Mouse (Mus musculus) limb, embryonic 10.5 days (tissue): ENCODE results near the gene Slc5a11. TPM values are rescaled to one million over a fixed set of nuclear protein-coding genes. Genes with fewer than 3 reads are reported as not detected.
A peak's percentile ranks its signal among the peaks of the same experiment; 100 is the strongest.

Experiments
- DNase-seq: peaks from one replicate; pipeline ENCODE4 v3.0.0-alpha.2; 2017; ENCODE audit warnings: low spot score
- H3K27ac ChIP-seq: fragments of 300-500 bp; sonication (generic); 2 replicates; pipeline ENCODE4 v1.5.1; 2016; ENCODE audit warnings: mild to moderate bottlenecking
- H3K27me3 ChIP-seq: fragments of 300-500 bp; sonication (generic); 2 replicates; pipeline ENCODE4 v1.6.1; 2016; ENCODE audit warnings: low read depth, mild to moderate bottlenecking; ENCODE audit not compliant: poor library complexity, severe bottlenecking
- H3K36me3 ChIP-seq: fragments of 300-500 bp; sonication (generic); 2 replicates; pipeline ENCODE4 v1.6.1; 2016; ENCODE audit warnings: mild to moderate bottlenecking, moderate library complexity
- H3K4me1 ChIP-seq: fragments of 300-500 bp; sonication (generic); 2 replicates; pipeline ENCODE4 v1.6.1; 2016
- H3K4me3 ChIP-seq: fragments of 300-500 bp; sonication (generic); 2 replicates; pipeline ENCODE4 v1.5.1; 2016; ENCODE audit warnings: mild to moderate bottlenecking, moderate library complexity
- H3K9me3 ChIP-seq: fragments of 300-500 bp; sonication (generic); replicated peaks from 2 replicates; pipeline ENCODE4 v1.6.1; 2016; ENCODE audit warnings: mild to moderate bottlenecking
- WGBS: fragments of 180-500 bp; shearing (Covaris S2); methylation state at CpG from one replicate; pipeline ENCODE4 v1.1.7; 2016; 5-methylcytosine and 5-hydroxymethylcytosine counted together
- polyA plus RNA-seq: library from polyadenylated mRNA; unstranded; fragments of >200 nt; fragmentation: Nextera tagmentation; extraction: Ambion mirVana; gene quantifications from 2 replicates; pipeline ENCODE4 v1.2.1, GENCODE M21; 2016

Slc5a11 gene
- polyA plus RNA-seq, 1 experiment from 2014 or later: 0.36 TPM

GRCm38 (mm10) chr7:123194696-123195095 is 19.9 kb upstream of the Slc5a11 start:
- DNase-seq: no peak
- H3K4me1 ChIP-seq: no peaks in the 10 kb centered on the region
- no peaks in the 10 kb centered on the region for H3K9me3 ChIP-seq
- H3K27me3 ChIP-seq: no peaks in the 10 kb centered on the region
- no peak overlapping the region for H3K4me3 ChIP-seq
- peaks cover 62% of the 10 kb centered on the region for H3K36me3 ChIP-seq
- H3K27ac ChIP-seq: no peak overlapping the region
- WGBS: 92% methylated on average over 8 of the region's 8 CpGs

GRCm38 (mm10) chr7:123196432-123196831 is 18.1 kb upstream of the Slc5a11 start:
- 87% methylated on average over 5 of the region's 5 CpGs for WGBS
- no peaks in the 10 kb centered on the region for H3K27me3 ChIP-seq
- no peak overlapping the region for H3K4me3 ChIP-seq
- no peak for DNase-seq
- H3K27ac ChIP-seq: no peak overlapping the region
- no peaks in the 10 kb centered on the region for H3K9me3 ChIP-seq
- H3K36me3 ChIP-seq: peaks cover 45% of the 10 kb centered on the region
- H3K4me1 ChIP-seq: no peaks in the 10 kb centered on the region

GRCm38 (mm10) chr7:123198695-123199094 is 15.9 kb upstream of the Slc5a11 start:
- no peaks in the 10 kb centered on the region for H3K9me3 ChIP-seq
- peaks cover 22% of the 10 kb centered on the region for H3K36me3 ChIP-seq
- H3K27ac ChIP-seq: no peak overlapping the region
- no peak for DNase-seq
- 81% methylated on average over 10 of the region's 10 CpGs for whole genome bisulfite sequencing
- H3K4me1 ChIP-seq: no peaks in the 10 kb centered on the region
- H3K27me3 ChIP-seq: no peaks in the 10 kb centered on the region
- H3K4me3 ChIP-seq: no peak overlapping the region

- Histone ChIP-seq H3K27me3 (no peaks in the 10 kb centered on the region), H3K36me3 (peaks cover 18% of the 10 kb centered on the region), H3K27ac (no peak overlapping the region), H3K4me3 (no peak overlapping the region), H3K4me1 (no peaks in the 10 kb centered on the region), H3K9me3 (no peaks in the 10 kb centered on the region)
- 81% methylated on average over 3 of the region's 3 CpGs for WGBS
- no peak for DNase-seq
Measured at GRCm38 (mm10) chr7:123199151-123199550, 15.4 kb upstream of the Slc5a11 start.

GRCm38 (mm10) chr7:123199656-123200206 is 14.8 kb upstream of the Slc5a11 start:
- Histone ChIP-seq H3K4me3 (no peak overlapping the region), H3K36me3 (peaks cover 12% of the 10 kb centered on the region), H3K27ac (no peak overlapping the region), H3K9me3 (no peaks in the 10 kb centered on the region), H3K27me3 (no peaks in the 10 kb centered on the region), H3K4me1 (no peaks in the 10 kb centered on the region)
- DNase-seq: no peak
- WGBS: 93% methylated on average over 15 of the region's 15 CpGs

GRCm38 (mm10) chr7:123200722-123201121 is 13.9 kb upstream of the Slc5a11 start:
- WGBS: 83% methylated on average over 9 of the region's 9 CpGs
- Histone ChIP-seq H3K27me3 (no peaks in the 10 kb centered on the region), H3K27ac (no peak overlapping the region), H3K4me3 (no peak overlapping the region), H3K36me3 (peaks cover 2% of the 10 kb centered on the region; the same call in 1 of the 2 replicates), H3K4me1 (no peaks in the 10 kb centered on the region), H3K9me3 (no peaks in the 10 kb centered on the region)
- DNase-seq: no peak

- Histone ChIP-seq H3K27me3 (no peaks in the 10 kb centered on the region), H3K9me3 (no peaks in the 10 kb centered on the region), H3K36me3 (no peaks in the 10 kb centered on the region), H3K27ac (no peak overlapping the region), H3K4me3 (no peak overlapping the region), H3K4me1 (no peaks in the 10 kb centered on the region)
- WGBS: 39% methylated on average over 14 of the region's 14 CpGs
- DNase-seq: peak; percentile 72
Measured at GRCm38 (mm10) chr7:123205261-123205660, 9.3 kb upstream of the Slc5a11 start.

DNA sequence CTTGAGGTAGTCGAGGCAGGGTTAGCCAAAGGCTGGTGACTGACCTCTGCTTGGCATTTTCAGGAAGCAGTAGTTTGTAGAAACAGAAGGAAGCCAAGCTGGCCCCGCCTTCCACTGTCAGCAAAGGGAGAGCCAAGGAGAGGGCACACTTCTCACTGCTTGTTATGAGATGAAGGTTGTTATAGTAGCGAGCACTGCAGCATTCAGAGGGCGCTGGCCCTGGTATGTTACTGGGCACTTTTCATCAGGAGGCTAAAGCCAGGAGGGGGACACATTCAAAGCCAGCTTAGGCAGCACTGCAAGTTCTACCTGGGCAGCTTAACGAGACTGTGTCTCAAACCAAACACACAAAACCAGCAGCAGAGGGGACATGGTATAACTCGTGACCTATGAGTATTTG is 7.0 kb upstream of the Slc5a11 start:
- H3K27ac ChIP-seq: no peak overlapping the region
- H3K27me3 ChIP-seq: no peaks in the 10 kb centered on the region
- H3K4me1 ChIP-seq: no peaks in the 10 kb centered on the region
- 75% methylated on average over 6 of the region's 6 CpGs for WGBS
- DNase-seq: no peak
- no peaks in the 10 kb centered on the region for H3K36me3 ChIP-seq
- H3K4me3 ChIP-seq: no peak overlapping the region
- H3K9me3 ChIP-seq: no peaks in the 10 kb centered on the region

DNA sequence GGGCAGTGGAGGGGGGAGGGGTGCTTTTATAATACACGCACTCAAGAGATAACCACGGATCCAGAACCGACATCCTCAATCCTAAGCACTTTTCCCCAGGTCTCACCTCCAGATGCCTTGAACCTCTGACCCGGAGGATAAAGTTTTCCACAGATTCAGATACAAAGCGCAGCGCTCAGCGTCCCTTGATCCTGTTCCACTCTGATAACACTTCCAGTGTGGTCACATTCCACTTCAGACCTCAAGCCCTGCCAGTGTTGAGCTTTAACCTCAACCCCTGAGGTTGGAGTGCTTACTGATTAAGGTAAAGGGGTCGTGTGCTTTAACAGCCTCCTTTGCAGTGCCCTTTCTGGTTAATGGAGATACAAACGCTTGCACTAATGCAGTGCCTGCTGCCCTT is 4.7 kb upstream of the Slc5a11 start:
- DNase-seq: no peak
- 65% methylated on average over 9 of the region's 9 CpGs for WGBS
- no peak overlapping the region for H3K27ac ChIP-seq

DNA sequence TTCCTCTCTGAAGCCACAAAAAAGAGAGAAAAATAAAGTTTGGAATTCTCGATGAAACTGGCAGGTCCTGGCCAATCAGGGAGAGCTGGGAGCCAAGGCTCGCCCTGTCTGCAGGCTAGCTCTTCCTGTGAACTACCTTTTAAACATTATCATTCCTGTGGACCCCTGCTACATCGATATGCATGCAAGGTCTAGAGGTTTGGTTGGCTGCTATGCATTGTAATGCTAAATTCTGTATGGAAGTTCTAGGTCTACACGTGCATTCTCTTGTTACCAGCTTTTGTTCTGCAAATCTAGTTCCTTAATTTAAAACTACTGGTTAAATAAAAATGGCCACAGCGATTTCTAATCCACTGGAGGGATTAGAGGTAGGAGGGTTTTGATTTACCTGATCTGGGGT is 3.1 kb upstream of the Slc5a11 start:
- no peak for DNase-seq
- Histone ChIP-seq H3K27me3 (no peaks in the 10 kb centered on the region), H3K4me3 (no peak overlapping the region), H3K4me1 (peaks cover 11% of the 10 kb centered on the region), H3K36me3 (no peaks in the 10 kb centered on the region), H3K9me3 (no peaks in the 10 kb centered on the region), H3K27ac (no peak overlapping the region)
- 62% methylated on average over 5 of the region's 5 CpGs for WGBS

More for the DNA sequence above, 4.7 kb upstream of the Slc5a11 start:
- Histone ChIP-seq H3K4me3 (no peak overlapping the region), H3K4me1 (peaks cover 11% of the 10 kb centered on the region), H3K27me3 (no peaks in the 10 kb centered on the region), H3K9me3 (no peaks in the 10 kb centered on the region), H3K36me3 (no peaks in the 10 kb centered on the region)

GRCm38 (mm10) chr7:123212316-123212715 is 2.3 kb upstream of the Slc5a11 start:
- Histone ChIP-seq H3K27ac (no peak overlapping the region), H3K4me1 (peaks cover 11% of the 10 kb centered on the region), H3K9me3 (no peaks in the 10 kb centered on the region), H3K36me3 (no peaks in the 10 kb centered on the region), H3K4me3 (no peak overlapping the region), H3K27me3 (no peaks in the 10 kb centered on the region)
- DNase-seq: no peak
- WGBS: 82% methylated on average over 5 of the region's 5 CpGs

GRCm38 (mm10) chr7:123215138-123215537 is 558 bp downstream of the Slc5a11 start:
- no peaks in the 10 kb centered on the region for H3K27me3 ChIP-seq
- peaks cover 23% of the 10 kb centered on the region for H3K4me1 ChIP-seq
- no peaks in the 10 kb centered on the region for H3K9me3 ChIP-seq
- no peak for DNase-seq
- H3K36me3 ChIP-seq: no peaks in the 10 kb centered on the region
- H3K27ac ChIP-seq: no peak overlapping the region
- WGBS: 74% methylated on average over 2 of the region's 2 CpGs
- no peak overlapping the region for H3K4me3 ChIP-seq

DNA sequence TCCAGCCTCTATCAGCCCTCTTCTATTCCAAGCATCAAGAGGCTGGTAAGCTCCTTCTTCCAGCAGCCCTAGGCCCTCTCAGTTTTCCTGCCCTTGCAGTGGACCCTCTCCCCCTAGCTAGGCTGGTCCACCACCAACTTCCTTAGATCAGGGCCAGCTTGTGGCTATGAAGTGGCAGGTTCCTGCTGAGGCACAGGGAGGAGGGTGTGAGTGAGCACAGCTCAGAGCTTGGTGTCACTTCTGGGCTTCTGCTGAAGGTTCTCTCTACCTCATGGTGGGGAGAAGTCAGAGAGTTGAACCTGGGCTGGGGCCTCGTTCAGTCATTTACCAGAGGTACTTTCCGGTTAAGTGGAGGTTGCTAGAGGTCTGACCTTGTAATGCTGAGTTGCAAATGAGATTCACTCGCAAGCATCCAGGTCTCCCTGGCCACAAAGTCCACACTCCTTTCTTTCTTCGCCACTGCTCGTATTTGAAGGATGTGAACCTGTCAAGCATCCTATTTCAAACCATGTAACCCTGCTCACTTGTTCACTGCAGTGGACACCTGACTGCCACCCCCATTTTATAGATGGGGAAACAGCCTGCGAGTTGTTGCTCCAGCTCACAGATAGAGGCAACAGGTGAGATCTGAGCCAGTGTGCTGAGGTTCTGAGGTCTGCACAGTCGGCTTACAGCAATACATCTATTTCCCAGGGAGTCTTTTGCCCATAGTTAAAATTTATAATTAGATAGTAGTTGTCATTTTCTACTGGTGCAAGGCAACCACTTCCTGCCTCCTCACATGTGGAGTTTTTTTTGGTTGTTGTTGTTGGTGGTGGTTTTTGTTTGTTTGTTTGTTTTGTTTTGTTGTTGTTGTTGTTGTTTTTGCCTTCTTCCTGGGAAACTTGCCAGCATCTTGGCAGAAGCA is 3.1 kb downstream of the Slc5a11 start:
- no peak for DNase-seq
- H3K4me1 ChIP-seq: peaks cover 30% of the 10 kb centered on the region
- H3K9me3 ChIP-seq: no peaks in the 10 kb centered on the region
- no peaks in the 10 kb centered on the region for H3K36me3 ChIP-seq
- H3K4me3 ChIP-seq: no peak overlapping the region
- H3K27ac ChIP-seq: no peak overlapping the region
- H3K27me3 ChIP-seq: no peaks in the 10 kb centered on the region
- WGBS: 75% methylated on average over 7 of the region's 7 CpGs
